Mouse (Mus musculus) heart, postnatal 4 days (tissue): ENCODE measurements around the gene Tmem81. TPM values are rescaled to one million over a fixed set of nuclear protein-coding genes. Genes with fewer than 3 reads are reported as not detected.

Source experiments
- total RNA-seq, 2 experiments: library from RNA; stranded (reverse); gene quantifications; 2 replicates each; pipeline ENCODE4 v1.2.3; 2021

Gene Tmem81
- total RNA-seq, 2 experiments from 2014 or later = 1.9 to 2.0 TPM

Other genes starting within 250 kb of the Tmem81 start
- 1 to 10 TPM; 4.1 to 5.8 TPM for gene Klhdc8a, start 207.6 kb upstream of the Tmem81 start, total RNA-seq
- gene Nuak2, start 190.1 kb upstream of the Tmem81 start, total RNA-seq = 1 to 10 TPM; 5.3 to 5.8 TPM
- 10 to 100 TPM; 17.0 to 17.5 TPM for gene Tmcc2, start 114.9 kb upstream of the Tmem81 start, total RNA-seq
- 10 to 100 TPM; 16.9 to 17.3 TPM for gene Dstyk, start 88.7 kb upstream of the Tmem81 start, total RNA-seq
- gene Rbbp5, start 28.9 kb upstream of the Tmem81 start, total RNA-seq = 10 to 100 TPM; 20.5 to 22.0 TPM
- 1 to 10 TPM; 2.1 to 3.0 TPM for gene Cntn2, start 37.0 kb downstream of the Tmem81 start, total RNA-seq
- gene Nfasc, start 235.6 kb downstream of the Tmem81 start, total RNA-seq = 1 to 10 TPM; 1.0 to 1.1 TPM